Mouse (Mus musculus) adrenal gland, adult 18-20 months (tissue): Measurements from ENCODE around the gene Olfr907. TPM values are rescaled to one million over a fixed set of nuclear protein-coding genes. Genes with fewer than 3 reads are reported as not detected.

ENCODE experiments used
- DNase-seq, 2 experiments: peaks; one replicate each; pipeline ENCODE4 v3.0.0; 2021 to 2022; ENCODE audit warnings: low spot score in 2 of 2
- long read RNA-seq, 2 experiments: library from polyadenylated mRNA; stranded (forward); transcript quantifications; one replicate each; pipeline ENCODE4 v2.0.0; 2021
- total RNA-seq, 2 experiments: library from RNA; stranded (reverse); gene quantifications; 1 replicate in 1 of 2; 2 replicates in 1 of 2; pipeline ENCODE4 v1.2.3; 2021

Olfr907 gene
- total RNA-seq, result not detected
- long read RNA-seq, experiment 1, result 0 reads
- long read RNA-seq, experiment 2, result 0 reads

DNA sequence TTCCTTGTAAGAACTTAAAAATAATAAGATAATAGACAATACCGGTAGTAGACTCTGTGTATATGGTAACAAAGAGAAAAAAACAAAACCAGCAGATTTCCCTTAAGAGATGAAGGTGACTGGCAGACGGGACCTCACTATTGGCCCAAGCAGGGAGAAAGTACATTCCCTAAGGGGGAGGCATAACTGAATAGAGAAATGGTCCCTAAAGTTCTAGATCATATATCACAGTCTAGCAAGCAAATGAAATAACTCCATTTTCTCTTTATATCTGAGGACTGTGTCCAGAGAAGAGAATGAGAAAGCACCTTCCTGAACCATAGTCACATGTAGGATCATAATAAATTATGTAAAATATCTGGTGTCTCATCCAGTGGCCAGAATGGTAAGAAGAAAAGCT, at the start of gene Olfr907:
Olfr907 (plus strand) TSS at position 301 of the 400 bp plus-strand sequence.
- no peak for DNase-seq

DNA sequence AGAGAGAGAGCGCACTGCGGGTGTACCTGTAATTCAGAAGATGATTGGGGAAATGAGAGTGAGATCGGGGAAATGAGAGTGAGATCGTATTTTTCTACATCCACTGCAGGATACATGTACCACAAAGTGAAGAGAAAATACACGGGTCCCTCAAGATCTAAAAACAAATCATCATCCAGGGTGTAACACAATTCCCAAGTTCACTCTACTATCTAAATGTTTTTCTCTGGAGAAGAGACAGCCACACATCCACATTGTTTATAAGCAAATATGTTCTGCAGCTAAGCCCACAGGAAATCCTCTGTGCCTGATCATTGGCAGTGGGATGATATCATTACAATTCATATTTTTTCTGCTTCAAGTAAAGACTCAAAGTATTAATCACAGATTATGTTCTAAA, 48.2 kb upstream of the Olfr907 start, which contains the start of gene Olfr902:
Olfr902 (plus strand) TSS at position 301 of the 400 bp plus-strand sequence.
- no peak for DNase-seq

DNA sequence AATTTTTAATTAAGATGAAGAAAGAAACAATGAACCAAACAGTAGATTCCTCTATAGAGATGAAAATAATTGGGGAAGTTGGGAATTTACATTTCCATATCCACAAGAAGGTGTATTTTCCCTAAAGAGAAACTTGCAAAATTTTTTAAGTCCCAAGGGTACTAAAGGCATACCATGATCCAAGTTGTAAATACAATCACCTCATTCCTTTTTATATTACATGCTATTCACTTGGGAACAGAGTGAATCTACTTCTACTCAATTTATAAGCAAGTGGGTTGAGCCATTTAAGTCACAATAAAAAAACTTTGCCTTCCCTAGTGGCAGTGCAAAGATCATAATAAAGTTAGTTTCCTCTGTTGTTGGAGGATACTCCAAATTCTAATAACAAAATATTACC, 32.8 kb upstream of the Olfr907 start, which contains the start of gene Olfr904:
Olfr904 (plus strand) TSS at position 301 of the 400 bp plus-strand sequence.
- no peak for DNase-seq

DNA sequence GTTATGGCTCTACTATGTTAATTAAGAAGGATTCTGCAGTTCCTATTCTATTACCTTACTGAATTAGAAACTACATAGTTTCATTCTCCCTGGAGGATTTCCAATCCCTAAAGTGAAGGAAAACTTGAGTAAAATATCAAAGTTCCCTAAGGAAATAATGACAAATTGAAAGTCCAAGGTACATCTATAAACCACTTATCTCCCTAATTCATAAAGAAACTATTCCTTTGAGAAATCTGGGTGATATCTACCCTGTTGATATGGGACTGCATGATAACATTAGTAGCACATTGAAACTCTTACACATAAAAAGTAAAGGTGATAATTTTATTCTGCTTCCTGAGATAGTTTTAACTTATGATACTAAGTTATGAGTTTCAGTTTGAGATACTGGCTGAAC, 24.8 kb upstream of the Olfr907 start, which contains the start of gene Olfr905:
Olfr905 (plus strand) TSS at position 301 of the 400 bp plus-strand sequence.
- no peak for DNase-seq

DNA sequence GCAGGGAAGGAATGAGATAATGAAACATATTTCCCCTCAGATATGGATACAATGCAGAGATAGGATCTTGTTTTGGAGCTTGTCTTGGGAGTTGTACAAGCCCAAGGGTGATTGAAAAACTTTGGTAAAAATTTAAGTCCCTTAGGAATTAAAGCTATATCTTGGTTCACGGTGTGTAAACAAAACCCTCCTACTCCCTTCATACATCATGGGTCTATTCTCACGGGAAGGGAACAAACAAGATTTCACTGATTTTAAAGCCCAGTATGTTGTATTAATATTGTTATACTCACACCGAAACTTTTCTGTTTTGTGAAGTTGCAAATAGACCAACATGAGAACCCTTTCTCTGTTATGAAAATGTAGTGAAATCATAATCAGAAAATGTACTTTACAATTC, 8.8 kb upstream of the Olfr907 start, which contains the start of gene Olfr906:
Olfr906 (plus strand) TSS at position 301 of the 400 bp plus-strand sequence.
- DNase-seq, result no peak

DNA sequence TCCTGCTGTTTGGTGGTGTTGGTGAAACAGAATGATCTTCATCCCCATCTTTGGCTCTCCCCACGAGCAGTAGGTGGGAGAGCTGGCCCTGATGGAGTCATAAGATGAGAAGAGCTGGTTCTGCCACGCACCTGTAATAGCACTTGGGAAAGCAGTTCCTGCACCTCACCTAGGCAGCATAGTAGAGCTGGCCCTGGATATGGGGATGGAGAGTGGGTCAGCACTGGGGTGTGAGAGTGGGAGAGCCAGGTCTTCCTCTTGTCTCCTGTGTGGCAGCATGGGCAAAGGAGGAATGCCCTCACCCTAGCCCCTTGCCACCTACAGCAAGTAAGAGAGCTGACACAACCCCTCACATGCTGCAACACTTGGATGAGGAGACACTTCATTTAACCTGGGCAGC, 16.8 kb downstream of the Olfr907 start:
- no peak for DNase-seq

DNA sequence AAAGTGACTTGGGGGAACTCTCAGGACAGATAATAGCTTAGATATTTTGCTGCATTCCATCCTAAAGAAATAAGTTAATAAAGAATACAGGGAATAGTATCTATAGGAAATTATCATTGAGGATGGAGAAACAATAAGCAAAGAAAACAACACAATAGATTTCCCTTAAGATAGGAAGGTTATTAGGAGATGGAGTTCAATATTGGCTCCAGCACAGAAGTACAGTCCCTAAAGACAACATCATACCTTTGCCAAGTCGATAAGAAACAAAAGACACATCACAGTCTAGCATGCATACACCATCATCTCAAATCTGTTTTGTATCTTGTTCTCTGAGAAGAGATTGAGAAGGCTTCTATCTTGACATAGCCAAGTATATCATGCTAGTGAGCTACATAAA, 25.7 kb downstream of the Olfr907 start, which contains the start of gene Olfr911-ps1:
Olfr911-ps1 (plus strand) TSS at position 301 of the 400 bp plus-strand sequence.
- no peak for DNase-seq

DNA sequence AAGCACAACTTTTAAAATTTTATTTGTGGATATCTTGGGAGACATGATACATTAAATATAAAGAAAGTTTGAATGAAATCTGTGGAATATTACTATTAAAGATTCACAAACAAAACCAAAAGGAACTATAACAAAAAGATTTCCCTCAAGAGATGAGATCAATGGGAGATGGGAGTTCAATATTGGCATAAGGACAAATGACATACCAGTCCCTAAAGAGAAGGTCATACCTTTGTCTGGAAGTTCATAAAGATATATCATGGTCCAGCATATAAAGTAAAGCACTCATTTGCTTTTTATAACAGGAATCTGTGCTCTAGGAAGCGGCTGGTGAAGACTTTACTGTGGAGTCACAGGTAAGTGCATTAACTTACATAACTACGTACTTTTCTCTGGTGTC, 41.9 kb downstream of the Olfr907 start, which contains the start of gene Olfr910:
Olfr910 (plus strand) TSS at position 301 of the 400 bp plus-strand sequence.
- no peak for DNase-seq

Other genes with a start within 250 kb of the Olfr907 start
- gene Olfr143, start 243.0 kb upstream of the Olfr907 start, total RNA-seq, result not detected
- not detected for gene Olfr895, start 227.9 kb upstream of the Olfr907 start, total RNA-seq
- gene Olfr896-ps1, start 204.7 kb upstream of the Olfr907 start, total RNA-seq, result not detected
- not detected for gene Olfr25, start 166.7 kb upstream of the Olfr907 start, total RNA-seq
- not detected for gene Olfr898, start 147.4 kb upstream of the Olfr907 start, total RNA-seq
- gene Olfr250, start 128.9 kb upstream of the Olfr907 start, total RNA-seq, result not detected
- gene Olfr251, start 118.7 kb upstream of the Olfr907 start, total RNA-seq, result not detected
- gene Olfr147, start 94.1 kb upstream of the Olfr907 start, total RNA-seq, result not detected
- not detected for gene Olfr901, start 66.3 kb upstream of the Olfr907 start, total RNA-seq
- not detected for gene Olfr902, start 48.1 kb upstream of the Olfr907 start, total RNA-seq
- gene Olfr904, start 32.7 kb upstream of the Olfr907 start, total RNA-seq, result not detected
- under 1 TPM in 1 of 2 experiments, not detected in 1; 0.06 TPM for gene Olfr905, start 24.7 kb upstream of the Olfr907 start, total RNA-seq
- not detected for gene Olfr906, start 8.7 kb upstream of the Olfr907 start, total RNA-seq
- gene Olfr911-ps1, start 25.8 kb downstream of the Olfr907 start, total RNA-seq, result not detected
- not detected for gene Olfr910, start 42.0 kb downstream of the Olfr907 start, total RNA-seq
- gene Olfr912, start 84.4 kb downstream of the Olfr907 start, total RNA-seq, result not detected
- not detected for gene Olfr913, start 97.0 kb downstream of the Olfr907 start, total RNA-seq
- gene Olfr914, start 109.3 kb downstream of the Olfr907 start, total RNA-seq, result not detected
- gene Olfr916, start 164.1 kb downstream of the Olfr907 start, total RNA-seq, result not detected
- gene Olfr917, start 170.0 kb downstream of the Olfr907 start, total RNA-seq, result not detected
- gene Olfr918, start 178.8 kb downstream of the Olfr907 start, total RNA-seq, result not detected
- gene Olfr919, start 207.9 kb downstream of the Olfr907 start, total RNA-seq, result not detected
- 10 to 100 TPM; 41.1 to 43.6 TPM for gene Vwa5a, start 222.5 kb downstream of the Olfr907 start, total RNA-seq